Mouse (Mus musculus) olfactory bulb, adult 2 months (tissue): ENCODE results near the gene Gemin5.

Source experiments
- CTCF ChIP-seq: fragments of 200-500 bp; IDR thresholded peaks from 2 replicates; pipeline ENCODE4 v1.5.1; 2012; ENCODE audit warnings: low read depth, mild to moderate bottlenecking, low read length, moderate library complexity; ENCODE audit not compliant: insufficient read depth
- POLR2A ChIP-seq: fragments of 200-500 bp; IDR thresholded peaks from 2 replicates; pipeline ENCODE4 v1.6.1; 2012; ENCODE audit warnings: mild to moderate bottlenecking, low read depth, low read length, moderate library complexity; ENCODE audit not compliant: insufficient read depth

- TF ChIP-seq POLR2A = no peak
- TF ChIP-seq CTCF = no peak
These were observed 75.8 kb downstream of the Gemin5 start for GRCm38 (mm10) chr11:58092541-58092940.
